Mouse (Mus musculus): Measurements from ENCODE around the gene A430033K04Rik. TPM values are rescaled to one million over a fixed set of nuclear protein-coding genes. Genes with fewer than 3 reads are reported as not detected.

Gene A430033K04Rik
- polyA plus RNA-seq, 1 experiment, result 0.95 TPM

- Histone ChIP-seq H3K36me3 (ENCODE audit: control insufficient read depth, insufficient read depth, low read length) (no peaks in the 10 kb centered on the region), H3K27ac (ENCODE audit: insufficient read depth, low read length) (no peak overlapping the region), H3K4me1 (ENCODE audit: control insufficient read depth, insufficient read depth, insufficient read length) (no peaks in the 10 kb centered on the region), H3K27me3 (ENCODE audit: control insufficient read depth, insufficient read depth, low read length) (no peaks in the 10 kb centered on the region), H3K4me3 (ENCODE audit: extremely low read depth, insufficient read depth, insufficient read length) (no peak overlapping the region)
- 13% methylated on average over 4 of the region's 4 CpGs for WGBS
- no peak for DNase-seq (ENCODE audit: low read depth in 1 of 2, low spot score in 2 of 2)
- no peak for TF ChIP-seq CTCF (IDR thresholded peaks at IDR 0.05; ENCODE audit: extremely low read depth, insufficient read depth, insufficient read length, insufficient replicate concordance)
- TF ChIP-seq POLR2A (IDR thresholded peaks at IDR 0.05; ENCODE audit: low read depth, low read length), result no peak
These were observed 72.0 kb downstream of the A430033K04Rik start for GRCm38 (mm10) chr5:138694496-138695167.

GRCm38 (mm10) chr5:138697466-138697865 is 74.8 kb downstream of the A430033K04Rik start:
- WGBS, result 84% methylated on average over 6 of the region's 6 CpGs
- no peak for TF ChIP-seq CTCF (IDR thresholded peaks at IDR 0.05; ENCODE audit: extremely low read depth, insufficient read depth, insufficient read length, insufficient replicate concordance)
- no peak for TF ChIP-seq POLR2A (IDR thresholded peaks at IDR 0.05; ENCODE audit: low read depth, low read length)
- H3K27me3 ChIP-seq (ENCODE audit: control insufficient read depth, insufficient read depth, low read length), result no peaks in the 10 kb centered on the region
- no peak for DNase-seq (ENCODE audit: low read depth in 1 of 2, low spot score in 2 of 2)
- no peak overlapping the region for H3K27ac ChIP-seq (ENCODE audit: insufficient read depth, low read length)
- H3K4me1 ChIP-seq (ENCODE audit: control insufficient read depth, insufficient read depth, insufficient read length), result no peaks in the 10 kb centered on the region
- no peaks in the 10 kb centered on the region for H3K36me3 ChIP-seq (ENCODE audit: control insufficient read depth, insufficient read depth, low read length)
- H3K4me3 ChIP-seq (ENCODE audit: extremely low read depth, insufficient read depth, insufficient read length), result no peak overlapping the region

Other genes starting within 250 kb of the A430033K04Rik start
- gene Zfp157, start 181.4 kb upstream of the A430033K04Rik start, polyA plus RNA-seq (2012; rRNA removed), result 2.6 and 3.9 TPM in 2 replicates
- gene 1700123K08Rik, start 58.1 kb upstream of the A430033K04Rik start, polyA plus RNA-seq (2012; rRNA removed), result not detected in 2 replicates
- gene Zfp68, start 3.1 kb upstream of the A430033K04Rik start, polyA plus RNA-seq (2012; rRNA removed), result 3.2 and 3.3 TPM in 2 replicates
- gene Fam20c, start 131.7 kb downstream of the A430033K04Rik start, polyA plus RNA-seq (2012; rRNA removed), result 6.5 and 8.7 TPM in 2 replicates
- not detected in 2 replicates for gene Gm5294, start 197.2 kb downstream of the A430033K04Rik start, polyA plus RNA-seq (2012; rRNA removed)

Measured in spleen, adult 2 months (tissue).